Mouse (Mus musculus): ENCODE results near the gene Aurkb. TPM values are rescaled to one million over a fixed set of nuclear protein-coding genes. Genes with fewer than 3 reads are reported as not detected.

The Aurkb gene
- polyA plus RNA-seq, 1 experiment from 2014 or later, result 120 TPM

DNA sequence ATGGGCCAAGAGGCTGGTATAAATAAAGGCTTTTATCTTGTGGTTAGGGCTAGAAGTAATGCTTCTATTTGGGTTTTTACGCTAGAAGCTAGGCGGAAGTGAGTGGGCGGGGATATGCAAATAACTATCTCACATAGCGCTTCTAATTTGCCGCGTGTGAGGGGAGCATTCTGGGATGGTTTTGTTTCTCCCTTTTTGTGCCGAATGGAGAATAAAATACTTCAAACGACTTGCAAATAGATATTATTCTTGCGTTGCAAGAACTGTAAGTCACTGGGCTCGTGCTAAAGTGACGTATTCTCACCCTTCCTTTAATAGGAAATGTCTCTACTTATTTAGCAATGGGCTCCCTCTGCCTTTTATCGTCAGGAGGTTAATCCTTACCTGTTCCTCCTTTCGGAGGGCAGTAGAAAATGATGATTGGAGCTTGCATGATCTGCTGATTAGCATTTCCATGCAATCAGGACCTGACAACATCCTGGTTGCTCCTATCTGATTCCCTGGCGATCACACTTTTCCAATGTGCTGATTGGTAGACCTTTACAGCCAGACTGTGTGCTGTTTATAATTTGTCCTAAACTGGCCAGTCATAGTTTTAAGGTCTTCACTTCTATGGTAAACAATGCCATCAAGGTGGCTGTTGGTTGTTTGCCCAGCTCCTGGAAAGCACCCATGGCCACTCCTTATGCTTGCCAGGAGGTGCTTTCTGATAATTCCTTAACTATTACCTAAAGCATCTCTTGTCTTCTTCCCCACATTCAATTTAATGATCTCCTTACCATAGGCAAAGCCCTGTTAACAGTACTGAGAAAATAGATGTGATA lies 27.8 kb downstream of the Aurkb start:
- peak; percentile 72 for ATAC-seq (ENCODE audit: insufficient read depth, low FRiP score)
- no peaks in the 10 kb centered on the region for H3K27me3 ChIP-seq (ENCODE audit: control insufficient read depth, insufficient read depth, low read length)
- peak overlapping the region; percentile 62 for H3K9ac ChIP-seq (ENCODE audit: low read length)
- peak overlapping the region; percentile 84 for H3K27ac ChIP-seq (ENCODE audit: low read length)
- WGBS, result under 1% methylated on average over 14 of the region's 14 CpGs
- H3K36me3 ChIP-seq (ENCODE audit: control insufficient read depth, insufficient read depth, low read length), result no peaks in the 10 kb centered on the region
- H3K4me1 ChIP-seq (ENCODE audit: control insufficient read depth, insufficient read depth, low read length), result peaks cover 26% of the 10 kb centered on the region
- H3K9me3 ChIP-seq (replicated peaks; ENCODE audit: control insufficient read depth, low read length), result no peaks in the 10 kb centered on the region
- H3K4me3 ChIP-seq (replicated peaks; ENCODE audit: low read length), result peak overlapping the region; percentile 38
- H3K4me2 ChIP-seq (ENCODE audit: low read depth, low read length), result peak overlapping the region; percentile 55

GRCm38 (mm10) chr11:69073951-69074775 lies 28.7 kb downstream of the Aurkb start:
- Histone ChIP-seq H3K4me3 (replicated peaks; ENCODE audit: low read length) (no peak overlapping the region), H3K9ac (ENCODE audit: low read length) (peak overlapping the region; percentile 10; the same call in 1 of the 2 replicates), H3K36me3 (ENCODE audit: control insufficient read depth, insufficient read depth, low read length) (no peaks in the 10 kb centered on the region), H3K4me1 (ENCODE audit: control insufficient read depth, insufficient read depth, low read length) (peaks cover 26% of the 10 kb centered on the region), H3K27ac (ENCODE audit: low read length) (peak overlapping the region; percentile 84), H3K4me2 (ENCODE audit: low read depth, low read length) (0 out of 2 replicates have a peak overlapping the region, but pooled peaks have one; percentile 6), H3K9me3 (replicated peaks; ENCODE audit: control insufficient read depth, low read length) (no peaks in the 10 kb centered on the region), H3K27me3 (ENCODE audit: control insufficient read depth, insufficient read depth, low read length) (no peaks in the 10 kb centered on the region)
- no peak for ATAC-seq (ENCODE audit: insufficient read depth, low FRiP score)
- WGBS, result 31% methylated on average over 6 of the region's 6 CpGs

- Histone ChIP-seq H3K4me3 (replicated peaks; ENCODE audit: low read length) (no peak overlapping the region), H3K9me3 (replicated peaks; ENCODE audit: control insufficient read depth, low read length) (no peaks in the 10 kb centered on the region), H3K4me1 (ENCODE audit: control insufficient read depth, insufficient read depth, low read length) (peaks cover 26% of the 10 kb centered on the region), H3K9ac (ENCODE audit: low read length) (no peak overlapping the region), H3K27me3 (ENCODE audit: control insufficient read depth, insufficient read depth, low read length) (no peaks in the 10 kb centered on the region), H3K27ac (ENCODE audit: low read length) (peak overlapping the region; percentile 84; the same call in 1 of the 2 replicates), H3K36me3 (ENCODE audit: control insufficient read depth, insufficient read depth, low read length) (no peaks in the 10 kb centered on the region), H3K4me2 (ENCODE audit: low read depth, low read length) (no peak overlapping the region)
- 48% methylated on average over 2 of the region's 2 CpGs for WGBS
- ATAC-seq (ENCODE audit: insufficient read depth, low FRiP score), result no peak
These were observed 29.3 kb downstream of the Aurkb start for GRCm38 (mm10) chr11:69074776-69075069.

GRCm38 (mm10) chr11:69075764-69076479 lies 30.5 kb downstream of the Aurkb start:
- no peak overlapping the region for H3K9ac ChIP-seq (ENCODE audit: low read length)
- no peaks in the 10 kb centered on the region for H3K36me3 ChIP-seq (ENCODE audit: control insufficient read depth, insufficient read depth, low read length)
- WGBS, result 55% methylated on average over 8 of the region's 9 CpGs
- H3K4me1 ChIP-seq (ENCODE audit: control insufficient read depth, insufficient read depth, low read length), result peaks cover 22% of the 10 kb centered on the region
- H3K4me3 ChIP-seq (replicated peaks; ENCODE audit: low read length), result no peak overlapping the region
- no peaks in the 10 kb centered on the region for H3K27me3 ChIP-seq (ENCODE audit: control insufficient read depth, insufficient read depth, low read length)
- no peak for ATAC-seq (ENCODE audit: insufficient read depth, low FRiP score)
- no peaks in the 10 kb centered on the region for H3K9me3 ChIP-seq (replicated peaks; ENCODE audit: control insufficient read depth, low read length)
- no peak overlapping the region for H3K4me2 ChIP-seq (ENCODE audit: low read depth, low read length)
- no peak overlapping the region for H3K27ac ChIP-seq (ENCODE audit: low read length)

GRCm38 (mm10) chr11:69076572-69076971 lies 31.1 kb downstream of the Aurkb start:
- peaks cover 16% of the 10 kb centered on the region for H3K4me1 ChIP-seq (ENCODE audit: control insufficient read depth, insufficient read depth, low read length)
- H3K4me3 ChIP-seq (replicated peaks; ENCODE audit: low read length), result no peak overlapping the region
- H3K36me3 ChIP-seq (ENCODE audit: control insufficient read depth, insufficient read depth, low read length), result no peaks in the 10 kb centered on the region
- no peak for ATAC-seq (ENCODE audit: insufficient read depth, low FRiP score)
- no peak overlapping the region for H3K27ac ChIP-seq (ENCODE audit: low read length)
- H3K9me3 ChIP-seq (replicated peaks; ENCODE audit: control insufficient read depth, low read length), result no peaks in the 10 kb centered on the region
- H3K4me2 ChIP-seq (ENCODE audit: low read depth, low read length), result no peak overlapping the region
- no peak overlapping the region for H3K9ac ChIP-seq (ENCODE audit: low read length)
- H3K27me3 ChIP-seq (ENCODE audit: control insufficient read depth, insufficient read depth, low read length), result no peaks in the 10 kb centered on the region
- WGBS, result 62% methylated on average over 5 of the region's 5 CpGs

GRCm38 (mm10) chr11:69077316-69077715 lies 31.9 kb downstream of the Aurkb start:
- Histone ChIP-seq H3K4me2 (ENCODE audit: low read depth, low read length) (no peak overlapping the region), H3K4me1 (ENCODE audit: control insufficient read depth, insufficient read depth, low read length) (peaks cover 12% of the 10 kb centered on the region), H3K9me3 (replicated peaks; ENCODE audit: control insufficient read depth, low read length) (no peaks in the 10 kb centered on the region), H3K36me3 (ENCODE audit: control insufficient read depth, insufficient read depth, low read length) (no peaks in the 10 kb centered on the region), H3K27ac (ENCODE audit: low read length) (no peak overlapping the region), H3K4me3 (replicated peaks; ENCODE audit: low read length) (no peak overlapping the region), H3K27me3 (ENCODE audit: control insufficient read depth, insufficient read depth, low read length) (no peaks in the 10 kb centered on the region), H3K9ac (ENCODE audit: low read length) (no peak overlapping the region; the same call in 1 of the 2 replicates)
- ATAC-seq (ENCODE audit: insufficient read depth, low FRiP score), result no peak
- 82% methylated on average over 9 of the region's 9 CpGs for whole genome bisulfite sequencing

GRCm38 (mm10) chr11:69078041-69078440 lies 32.6 kb downstream of the Aurkb start:
- no peaks in the 10 kb centered on the region for H3K27me3 ChIP-seq (ENCODE audit: control insufficient read depth, insufficient read depth, low read length)
- H3K4me3 ChIP-seq (replicated peaks; ENCODE audit: low read length), result no peak overlapping the region
- peaks cover 8% of the 10 kb centered on the region; the same call in 1 of the 2 replicates for H3K4me1 ChIP-seq (ENCODE audit: control insufficient read depth, insufficient read depth, low read length)
- no peak overlapping the region for H3K27ac ChIP-seq (ENCODE audit: low read length)
- H3K36me3 ChIP-seq (ENCODE audit: control insufficient read depth, insufficient read depth, low read length), result no peaks in the 10 kb centered on the region
- WGBS, result 71% methylated on average over 6 of the region's 6 CpGs
- H3K9ac ChIP-seq (ENCODE audit: low read length), result no peak overlapping the region
- ATAC-seq (ENCODE audit: insufficient read depth, low FRiP score), result no peak
- no peak overlapping the region for H3K4me2 ChIP-seq (ENCODE audit: low read depth, low read length)
- no peaks in the 10 kb centered on the region for H3K9me3 ChIP-seq (replicated peaks; ENCODE audit: control insufficient read depth, low read length)

- H3K4me3 ChIP-seq (replicated peaks; ENCODE audit: low read length), result no peak overlapping the region
- 67% methylated on average over 5 of the region's 5 CpGs for WGBS
These were observed 33.5 kb downstream of the Aurkb start for GRCm38 (mm10) chr11:69078805-69079438.

More at GRCm38 (mm10) chr11:69078805-69079438, 33.5 kb downstream of the Aurkb start:
- Histone ChIP-seq H3K9ac (ENCODE audit: low read length) (no peak overlapping the region), H3K27ac (ENCODE audit: low read length) (no peak overlapping the region), H3K4me1 (ENCODE audit: control insufficient read depth, insufficient read depth, low read length) (peaks cover 7% of the 10 kb centered on the region; the same call in 1 of the 2 replicates), H3K27me3 (ENCODE audit: control insufficient read depth, insufficient read depth, low read length) (no peaks in the 10 kb centered on the region), H3K4me2 (ENCODE audit: low read depth, low read length) (no peak overlapping the region), H3K9me3 (replicated peaks; ENCODE audit: control insufficient read depth, low read length) (no peaks in the 10 kb centered on the region), H3K36me3 (ENCODE audit: control insufficient read depth, insufficient read depth, low read length) (no peaks in the 10 kb centered on the region)
- ATAC-seq (ENCODE audit: insufficient read depth, low FRiP score), result no peak
